Mouse (Mus musculus): ENCODE results near the gene Wdfy2. TPM values are rescaled to one million over a fixed set of nuclear protein-coding genes. Genes with fewer than 3 reads are reported as not detected.
"Not testable (repeated sequence)": the region's sequence is repeated elsewhere in the genome, so short reads cannot be mapped to it uniquely, and the experiment has no call there.

The Wdfy2 gene
- 7.5 and 9.8 TPM in 2 replicates for polyA plus RNA-seq (2012; rRNA removed)

GRCm38 (mm10) chr14:62837641-62838252, at the start of gene Wdfy2:
Gene Wdfy2 (plus strand): TSS chr14:62837678.
- no peak for DNase-seq (ENCODE audit: low spot score)

GRCm38 (mm10) chr14:62789282-62789681, 48.2 kb upstream of the Wdfy2 start:
- DNase-seq (ENCODE audit: low spot score): no peak

DNA sequence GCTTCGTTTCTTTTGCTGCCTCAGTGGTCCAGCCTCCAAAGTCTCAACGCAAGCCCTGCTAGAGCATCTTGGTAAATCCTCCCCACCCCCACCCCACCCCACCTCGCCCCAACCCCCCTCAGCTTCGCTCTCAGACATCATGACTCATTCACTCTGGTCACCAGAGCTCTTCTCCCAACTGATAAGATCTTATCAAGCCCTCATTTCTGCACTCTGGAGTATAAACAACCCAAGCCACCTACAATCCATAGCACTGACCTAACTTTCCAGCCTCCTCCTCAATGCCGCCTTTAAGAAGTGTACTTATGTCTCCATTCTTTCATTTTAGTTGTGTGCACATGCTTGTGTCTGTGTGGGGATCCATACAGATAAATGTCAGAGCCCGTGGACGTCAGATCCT, 41.8 kb upstream of the Wdfy2 start:
- DNase-seq (ENCODE audit: low spot score): no peak

GRCm38 (mm10) chr14:62798608-62799101, 38.8 kb upstream of the Wdfy2 start:
- no peak for DNase-seq (ENCODE audit: low spot score)

GRCm38 (mm10) chr14:62800791-62801190, 36.7 kb upstream of the Wdfy2 start:
- no peak for DNase-seq (ENCODE audit: low spot score)

DNA sequence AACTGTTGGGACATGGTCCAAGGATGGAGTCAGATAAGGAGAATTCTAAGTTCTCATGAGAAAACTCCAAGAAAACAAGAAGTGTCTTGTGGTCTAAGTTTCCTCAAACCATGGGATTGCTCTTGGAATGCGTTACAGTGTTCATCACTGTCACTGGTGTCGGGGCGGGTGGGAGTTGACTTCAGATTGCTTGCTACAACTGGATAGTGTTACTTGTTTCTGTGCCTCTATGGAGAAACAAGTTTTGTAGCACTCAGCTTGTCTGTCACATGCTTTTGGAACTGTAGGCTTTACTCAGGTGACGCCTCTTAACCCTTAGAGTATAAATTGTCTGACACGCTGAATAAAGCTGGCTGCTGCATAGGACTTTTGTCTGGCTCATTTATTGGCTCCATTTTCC, 34.3 kb upstream of the Wdfy2 start:
- no peak for DNase-seq (ENCODE audit: low spot score)

- no peak for DNase-seq (ENCODE audit: low spot score)
Measured at GRCm38 (mm10) chr14:62806921-62807320, 30.6 kb upstream of the Wdfy2 start.

GRCm38 (mm10) chr14:62808661-62809523, 28.6 kb upstream of the Wdfy2 start:
- DNase-seq (ENCODE audit: low spot score): no peak

DNA sequence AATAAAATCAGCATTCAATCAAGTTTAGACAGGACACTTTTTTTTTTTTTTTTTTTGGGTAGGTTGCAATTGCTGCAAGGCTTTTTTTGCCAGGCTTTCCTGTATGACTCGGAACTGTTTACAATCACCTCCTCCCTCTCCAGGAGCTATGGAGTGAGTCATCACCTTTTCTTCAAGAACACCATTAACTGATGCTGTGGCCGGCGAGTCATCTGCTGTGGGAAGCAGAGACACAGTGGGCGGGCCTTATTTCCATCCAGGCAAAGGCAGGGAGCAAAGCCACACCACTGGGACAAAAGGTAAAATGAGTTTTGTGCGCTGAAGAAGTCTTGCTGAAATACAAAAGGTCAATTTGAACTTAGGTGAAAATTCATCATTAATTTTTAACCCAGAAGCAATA, 24.7 kb upstream of the Wdfy2 start:
- no peak for DNase-seq (ENCODE audit: low spot score)

DNA sequence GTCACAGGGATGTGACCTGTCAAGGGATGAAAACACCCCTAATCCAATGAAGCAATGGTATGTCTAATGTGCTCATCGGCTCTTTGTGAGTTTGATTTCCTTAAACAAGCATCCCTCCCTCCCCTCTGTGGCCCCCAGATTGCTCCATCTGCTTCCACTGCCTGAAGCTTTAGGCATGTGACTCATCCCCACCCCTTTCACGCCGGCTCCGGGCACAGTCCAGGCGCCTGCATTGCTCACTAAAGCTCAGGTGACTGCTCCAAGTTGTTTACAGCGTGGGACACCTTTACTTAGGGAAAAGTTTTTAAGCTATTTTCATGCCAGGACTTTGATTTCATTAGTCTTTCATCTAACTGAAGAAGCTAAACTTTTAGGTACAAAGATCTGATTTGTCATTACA, 22.9 kb upstream of the Wdfy2 start:
- no peak for DNase-seq (ENCODE audit: low spot score)

- DNase-seq (ENCODE audit: low spot score): no peak
Measured at GRCm38 (mm10) chr14:62816827-62817226, 20.7 kb upstream of the Wdfy2 start.

- DNase-seq (ENCODE audit: low spot score): no peak
Measured at GRCm38 (mm10) chr14:62825575-62826332, 11.7 kb upstream of the Wdfy2 start.

GRCm38 (mm10) chr14:62829291-62829690, 8.2 kb upstream of the Wdfy2 start:
- DNase-seq (ENCODE audit: low spot score): no peak

DNA sequence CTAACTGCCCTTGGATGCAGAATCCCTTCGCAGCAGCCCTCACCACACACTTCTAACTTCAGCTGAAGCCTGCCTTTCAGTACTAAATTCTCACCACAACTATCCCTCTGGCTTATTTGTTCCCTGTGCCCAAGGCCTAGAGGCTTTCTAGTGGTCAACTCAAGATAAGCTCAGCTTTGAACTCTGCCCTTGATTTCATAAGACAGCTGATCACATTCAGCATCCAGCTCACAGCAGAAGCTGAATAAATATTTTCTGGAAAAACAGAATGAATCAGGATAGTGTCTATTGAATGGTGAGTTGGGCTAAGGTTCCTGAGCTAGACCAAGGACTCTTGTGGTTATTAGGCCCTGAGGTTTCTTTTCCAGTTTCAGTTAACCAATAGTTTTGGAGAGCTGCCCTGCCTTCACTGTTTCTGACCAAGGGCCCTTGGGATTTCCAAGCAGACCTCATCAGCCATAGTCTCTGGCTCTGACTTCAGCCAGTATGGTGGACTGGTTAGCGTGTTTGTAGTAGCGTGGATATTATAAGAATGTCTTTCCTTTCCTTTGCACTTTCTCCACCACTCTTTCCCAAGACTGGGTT, 5.7 kb upstream of the Wdfy2 start:
- DNase-seq (ENCODE audit: low spot score): no peak

- no peak for DNase-seq (ENCODE audit: low spot score)
Measured at GRCm38 (mm10) chr14:62833036-62833435, 4.4 kb upstream of the Wdfy2 start.

DNA sequence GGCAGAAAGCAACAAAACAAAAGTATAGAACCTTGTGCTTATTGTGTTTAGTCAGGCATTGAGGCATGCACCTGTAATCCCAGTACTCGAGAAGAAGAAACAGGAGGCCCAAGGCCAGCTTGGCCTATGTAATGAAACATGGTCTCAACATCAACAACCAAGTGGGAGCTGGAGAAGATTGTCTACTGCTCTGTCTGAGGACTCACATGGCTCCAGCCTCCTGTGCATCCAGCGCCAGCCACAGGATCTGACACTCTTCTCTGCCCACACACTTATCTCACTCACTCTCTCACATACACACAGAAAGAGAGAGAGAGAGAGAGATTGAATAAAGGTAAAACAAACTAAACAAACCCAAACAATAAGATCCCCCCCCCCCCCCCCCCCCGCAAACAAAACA, 3.9 kb upstream of the Wdfy2 start:
- DNase-seq (ENCODE audit: low spot score): no peak

DNA sequence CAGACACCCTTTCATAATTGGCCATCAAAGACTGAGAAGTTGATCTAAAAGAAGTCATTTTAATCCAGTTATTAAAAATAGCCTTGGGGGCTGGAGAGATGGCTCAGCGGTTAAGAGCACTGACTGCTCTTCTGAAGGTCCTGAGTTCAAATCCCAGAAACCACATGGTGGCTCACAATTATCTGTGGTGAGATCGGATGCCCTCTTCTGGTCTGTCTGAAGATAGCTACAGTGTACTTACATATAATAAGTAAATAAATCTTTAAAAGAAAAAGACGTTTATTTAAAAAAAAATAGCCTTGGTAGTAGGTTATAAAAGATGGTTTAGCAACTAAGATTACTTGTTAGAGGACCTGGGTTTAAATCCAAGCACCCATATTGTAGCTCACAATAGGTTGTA, 1.7 kb upstream of the Wdfy2 start:
- not testable (repeated sequence) for DNase-seq (ENCODE audit: low spot score)

GRCm38 (mm10) chr14:62836926-62837640, 395 bp upstream of the Wdfy2 start:
- DNase-seq (ENCODE audit: low spot score): peak; percentile 83

DNA sequence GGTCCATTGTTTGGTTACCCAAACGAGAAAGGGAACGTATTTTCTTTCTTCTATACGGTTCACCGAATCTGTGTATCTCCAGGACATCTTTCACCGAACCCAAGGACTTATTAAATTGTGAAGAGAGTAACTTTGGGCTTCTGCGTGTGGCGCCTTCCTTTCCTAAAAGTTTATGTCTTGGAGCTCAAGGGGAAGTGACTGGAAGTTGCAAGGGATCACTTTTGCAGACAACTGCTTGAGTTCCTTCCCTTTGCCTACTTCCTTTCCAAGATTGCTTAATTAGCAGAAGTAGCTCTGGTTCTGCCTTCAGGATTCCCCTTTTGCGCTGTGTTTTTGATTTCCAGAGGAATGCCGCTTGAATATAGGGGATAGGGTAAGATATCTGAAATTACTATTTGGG, 858 bp downstream of the Wdfy2 start:
- no peak for DNase-seq (ENCODE audit: low spot score)

DNA sequence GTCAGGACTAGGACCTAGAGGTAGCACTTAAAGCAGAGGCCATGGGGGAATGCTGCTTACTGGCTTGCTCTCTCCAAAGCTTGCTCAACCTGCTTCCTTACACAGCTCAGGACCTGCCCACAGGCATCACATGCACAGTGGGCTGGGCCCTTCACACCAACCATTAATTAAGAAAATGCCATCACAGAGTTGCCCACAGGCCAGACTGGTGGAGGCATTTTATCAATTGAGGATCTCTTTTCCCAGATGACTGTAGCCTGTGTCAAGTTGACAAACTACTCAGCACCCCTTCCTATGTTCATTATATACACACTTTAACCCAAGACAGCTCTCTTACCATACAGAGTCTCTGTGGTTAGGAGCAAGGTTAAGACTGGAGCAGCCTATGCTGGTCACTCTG, 4.2 kb downstream of the Wdfy2 start:
- DNase-seq (ENCODE audit: low spot score): no peak

DNA sequence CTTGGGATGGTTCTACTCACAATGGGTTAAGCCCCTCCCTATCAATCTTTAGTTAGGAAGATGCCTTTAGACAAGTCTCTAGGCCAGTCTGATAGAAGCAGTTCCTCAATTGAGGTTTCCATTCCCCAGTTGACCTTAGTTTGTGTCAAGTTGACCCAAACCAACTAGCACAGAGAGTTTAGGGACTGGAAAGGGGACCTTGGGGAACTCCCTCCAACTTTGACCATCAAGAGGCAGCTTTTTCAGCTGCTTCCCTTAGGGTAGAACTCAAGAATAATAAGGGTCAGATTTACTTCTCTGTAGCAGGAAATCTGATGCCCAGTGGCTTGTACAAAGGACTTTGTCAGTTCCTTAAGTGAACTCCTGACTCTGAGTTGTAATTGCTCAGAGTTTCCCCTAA, 5.0 kb downstream of the Wdfy2 start:
- no peak for DNase-seq (ENCODE audit: low spot score)

Data from urinary bladder, adult 2 months (tissue).